Mouse (Mus musculus) C2C12 (cell line): ENCODE measurements at regions not wholly inside any gene's neighbourhood (a gene's known extent, or its start where the extent isn't known, plus 50 kb on each side); places are given as distances from the start of the nearest gene placed in this dataset.

Experiments
- H3K27me3 ChIP-seq: one replicate; pipeline ENCODE4 v1.6.1; 2011; ENCODE audit not compliant: control insufficient read depth, insufficient read depth, insufficient read length
- H3K36me3 ChIP-seq: one replicate; pipeline ENCODE4 v1.6.1; 2011; ENCODE audit not compliant: control insufficient read depth, insufficient read depth
- H3K4me3 ChIP-seq: one replicate; pipeline ENCODE4 v1.5.1; 2011; ENCODE audit warnings: mild to moderate bottlenecking, control low read depth; ENCODE audit not compliant: poor library complexity, insufficient read depth, severe bottlenecking
- H3K79me2 ChIP-seq: one replicate; pipeline ENCODE4 v1.6.1; 2011; ENCODE audit not compliant: control insufficient read depth, insufficient read depth
- H3K79me3 ChIP-seq: one replicate; pipeline ENCODE4 v1.6.1; 2011; ENCODE audit warnings: low read depth, control low read depth
- H3ac ChIP-seq: one replicate; pipeline ENCODE3; 2011; ENCODE audit warnings: low read depth; ENCODE audit not compliant: control insufficient read depth, insufficient read length
- CEBPB ChIP-seq: IDR thresholded peaks from one replicate; pipeline ENCODE4 v1.6.1; 2011; ENCODE audit warnings: low read depth, mild to moderate bottlenecking, control low read depth, moderate library complexity
- CTCF ChIP-seq: IDR thresholded peaks from one replicate; pipeline ENCODE4 v1.5.1; 2011; ENCODE audit not compliant: control insufficient read depth, insufficient read depth, insufficient read length
- FOSL1 ChIP-seq: IDR thresholded peaks from one replicate; pipeline ENCODE4 v1.8.0; 2011; ENCODE audit warnings: mild to moderate bottlenecking, low read length; ENCODE audit not compliant: poor library complexity, insufficient read depth, severe bottlenecking
- MAX ChIP-seq: IDR thresholded peaks from one replicate; pipeline ENCODE4 v1.6.1; 2011; ENCODE audit warnings: mild to moderate bottlenecking, control low read depth
- MYOD1 ChIP-seq: IDR thresholded peaks from one replicate; pipeline ENCODE4 v1.6.1; 2011; ENCODE audit warnings: low read depth; ENCODE audit not compliant: control insufficient read depth, insufficient read length
- MYOG ChIP-seq: IDR thresholded peaks from one replicate; pipeline ENCODE4 v1.6.1; 2011; ENCODE audit not compliant: control insufficient read depth, insufficient read length; ENCODE audit errors: extremely low read depth
- USF1 ChIP-seq: IDR thresholded peaks from one replicate; pipeline ENCODE4 v1.6.1; 2011; ENCODE audit warnings: low read depth, mild to moderate bottlenecking, control low read depth, moderate library complexity

DNA sequence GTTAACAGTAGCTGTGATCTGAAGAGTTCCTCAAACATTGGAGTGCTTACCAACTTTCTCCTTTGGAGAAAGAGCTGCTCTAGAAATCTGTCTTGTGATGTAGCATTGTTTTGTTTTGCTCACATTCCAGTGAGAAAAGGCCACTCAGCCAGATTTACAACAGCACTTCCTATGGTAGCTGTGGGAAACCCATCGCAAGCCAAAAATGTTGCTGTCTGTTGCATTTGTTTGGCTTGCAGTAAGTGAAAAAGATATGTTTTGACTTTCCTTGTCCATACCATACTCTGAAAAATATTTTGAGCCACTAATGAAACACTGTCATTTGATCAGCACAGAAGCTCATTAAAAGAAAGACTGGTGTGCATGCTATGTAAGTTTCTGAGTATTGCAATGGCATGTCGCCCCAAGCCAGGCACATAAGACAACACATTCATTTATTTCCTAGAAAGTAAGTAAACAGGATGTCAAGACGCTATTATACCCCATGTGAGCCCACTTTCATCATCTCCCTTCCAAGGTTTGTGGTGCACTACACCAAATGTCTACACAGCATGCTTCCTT is 66.2 kb downstream of the Car2 start:
- Histone ChIP-seq H3K79me2 (no peaks in the 10 kb centered on the region), H3K36me3 (no peaks in the 10 kb centered on the region), H3K27me3 (no peaks in the 10 kb centered on the region), H3ac (no peak overlapping the region), H3K4me3 (no peak overlapping the region), H3K79me3 (no peaks in the 10 kb centered on the region)
- TF ChIP-seq USF1 (no peak), MYOD1 (no peak), CEBPB (no peak), CTCF (no peak)

GRCm38 (mm10) chr3:14952951-14953350 is 66.9 kb downstream of the Car2 start:
- no peak for TF ChIP-seq CEBPB
- TF ChIP-seq CTCF = no peak
- TF ChIP-seq MAX = no peak
- H3K36me3 ChIP-seq = no peaks in the 10 kb centered on the region
- H3K79me2 ChIP-seq = no peaks in the 10 kb centered on the region
- no peaks in the 10 kb centered on the region for H3K27me3 ChIP-seq
- H3ac ChIP-seq = no peak overlapping the region
- no peak overlapping the region for H3K4me3 ChIP-seq
- no peaks in the 10 kb centered on the region for H3K79me3 ChIP-seq

GRCm38 (mm10) chr3:14957481-14957880 is 71.4 kb downstream of the Car2 start:
- H3K79me2 ChIP-seq = no peaks in the 10 kb centered on the region
- no peak for TF ChIP-seq MYOD1
- TF ChIP-seq CTCF = no peak
- TF ChIP-seq USF1 = no peak
- TF ChIP-seq CEBPB = no peak
- no peak for TF ChIP-seq MYOG
- no peak for TF ChIP-seq MAX
- no peak for TF ChIP-seq FOSL1
- no peak overlapping the region for H3ac ChIP-seq
- H3K36me3 ChIP-seq = no peaks in the 10 kb centered on the region
- no peaks in the 10 kb centered on the region for H3K79me3 ChIP-seq
- no peaks in the 10 kb centered on the region for H3K27me3 ChIP-seq
- H3K4me3 ChIP-seq = no peak overlapping the region

GRCm38 (mm10) chr3:14958277-14958676 is 72.2 kb downstream of the Car2 start:
- TF ChIP-seq USF1 = no peak
- TF ChIP-seq MYOG = no peak
- TF ChIP-seq MYOD1 = no peak
- no peak for TF ChIP-seq FOSL1
- TF ChIP-seq CTCF = no peak
- TF ChIP-seq CEBPB = no peak
- TF ChIP-seq MAX = no peak
- H3K27me3 ChIP-seq = no peaks in the 10 kb centered on the region
- H3K79me3 ChIP-seq = no peaks in the 10 kb centered on the region
- no peaks in the 10 kb centered on the region for H3K79me2 ChIP-seq
- H3K4me3 ChIP-seq = no peak overlapping the region
- H3K36me3 ChIP-seq = no peaks in the 10 kb centered on the region
- no peak overlapping the region for H3ac ChIP-seq

DNA sequence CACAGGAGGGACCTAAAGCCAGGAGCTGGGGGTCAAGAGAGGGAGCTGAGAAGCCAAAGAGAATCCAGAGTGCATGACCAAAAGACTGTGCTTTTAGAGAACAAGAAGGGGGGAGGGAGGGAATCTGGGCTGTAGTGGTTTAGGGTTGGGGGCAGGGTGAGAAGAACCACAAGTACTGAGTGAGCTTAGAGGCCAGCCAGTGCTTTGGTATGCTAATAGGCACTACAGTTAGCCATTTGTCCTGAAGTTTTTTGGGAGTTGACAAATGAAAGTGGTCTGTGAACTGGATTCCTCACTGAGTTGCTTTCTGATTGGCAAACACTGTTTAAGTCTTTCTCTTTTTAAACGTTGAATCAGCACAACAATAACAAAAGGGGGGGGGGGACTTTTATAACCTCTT is 73.5 kb downstream of the Car2 start:
- Histone ChIP-seq H3K36me3 (no peaks in the 10 kb centered on the region), H3K4me3 (no peak overlapping the region), H3K79me3 (no peaks in the 10 kb centered on the region), H3K79me2 (no peaks in the 10 kb centered on the region), H3ac (no peak overlapping the region), H3K27me3 (no peaks in the 10 kb centered on the region)
- TF ChIP-seq USF1 (no peak), MYOD1 (no peak), FOSL1 (no peak)

- no peaks in the 10 kb centered on the region for H3K36me3 ChIP-seq
- no peaks in the 10 kb centered on the region for H3K79me2 ChIP-seq
- H3ac ChIP-seq = no peak overlapping the region
- H3K4me3 ChIP-seq = no peak overlapping the region
- no peaks in the 10 kb centered on the region for H3K27me3 ChIP-seq
- TF ChIP-seq MYOG = no peak
- TF ChIP-seq USF1 = no peak
- no peak for TF ChIP-seq MYOD1
- no peak for TF ChIP-seq CEBPB
- no peak for TF ChIP-seq FOSL1
- no peak for TF ChIP-seq MAX
- no peak for TF ChIP-seq CTCF
- H3K79me3 ChIP-seq = no peaks in the 10 kb centered on the region
Observed at GRCm38 (mm10) chr3:14964795-14965194, 78.7 kb downstream of the Car2 start.

GRCm38 (mm10) chr3:14965438-14966044 is 79.5 kb downstream of the Car2 start:
- TF ChIP-seq MYOG (no peak), USF1 (no peak), CEBPB (no peak), MYOD1 (no peak), MAX (no peak), FOSL1 (no peak)
- Histone ChIP-seq H3K36me3 (no peaks in the 10 kb centered on the region), H3K4me3 (no peak overlapping the region), H3K27me3 (no peaks in the 10 kb centered on the region), H3ac (no peak overlapping the region), H3K79me2 (no peaks in the 10 kb centered on the region), H3K79me3 (no peaks in the 10 kb centered on the region)
